Comparison of ENCODE assay signal across 21 mouse cellular contexts in genomic region chr10:69810785-69811184, GRCm38 (mm10).
DNase-seq lines count a peak whose midpoint lies in the region; ATAC-seq and TF ChIP-seq lines count a peak whose summit lies in the region.
"Had no signal": no experiment of that assay in that cellular context is flagged by ENCODE, and none has a peak within 500 bp of the region (broad histone marks: within the 10 kb centered on the region; RNA-seq: fewer than 3 reads in every experiment).

No protein-coding gene starts in this region.

- WGBS in embryonic facial prominence, embryonic 15.5 days: 52% methylated on average over 8 of the region's 8 CpGs
- 78% methylated on average over 8 of the region's 8 CpGs for WGBS in limb, embryonic 14.5 days

- TF ChIP-seq POLR2A in limb, embryonic 14.5 days (IDR thresholded peaks at IDR 0.05; ENCODE audit: borderline replicate concordance, extremely low read depth, insufficient read depth, insufficient read length): no peak

- ATAC-seq in frontal cortex, adult (ENCODE audit: low TSS enrichment): 0 out of 2 replicates have a peak, but pooled peaks have one; percentile 2
- 0 out of 2 replicates have a peak, but pooled peaks have one; percentile 51 for ATAC-seq in embryonic facial prominence, embryonic 15.5 days (ENCODE audit: insufficient number of reproducible peaks, low FRiP score, low TSS enrichment, low read depth)
- ATAC-seq in limb, embryonic 14.5 days (ENCODE audit: low FRiP score, low read depth): peak; percentile 81
- ATAC-seq: forebrain, embryonic 14.5 days; forebrain, embryonic 16.5 days had no signal

- no peak overlapping the region for H3K4me3 ChIP-seq in embryonic facial prominence, embryonic 15.5 days (replicated peaks)
- no peak overlapping the region for H3K4me3 ChIP-seq in limb, embryonic 14.5 days (replicated peaks; ENCODE audit: low read length)
- H3K4me3 ChIP-seq: embryonic facial prominence, embryonic 13.5 days; erythroblast, embryonic 14.5 days; forebrain, embryonic 10.5 days; forebrain, embryonic 12.5 days had no signal

- no peaks in the 10 kb centered on the region for H3K36me3 ChIP-seq in embryonic facial prominence, embryonic 15.5 days
- H3K36me3 ChIP-seq in limb, embryonic 14.5 days (ENCODE audit: control insufficient read depth, insufficient read depth, low read length): no peaks in the 10 kb centered on the region
- H3K36me3 ChIP-seq: forebrain, embryonic 10.5 days had no signal

- no peaks in the 10 kb centered on the region for H3K4me1 ChIP-seq in embryonic facial prominence, embryonic 15.5 days
- no peaks in the 10 kb centered on the region for H3K4me1 ChIP-seq in limb, embryonic 14.5 days (ENCODE audit: control insufficient read depth, insufficient read depth, low read length)
- H3K4me1 ChIP-seq: embryonic facial prominence, embryonic 13.5 days; forebrain, embryonic 10.5 days had no signal

- H3K4me2 ChIP-seq in embryonic facial prominence, embryonic 15.5 days (replicated peaks): no peak overlapping the region
- H3K4me2 ChIP-seq in limb, embryonic 14.5 days (replicated peaks; ENCODE audit: low read depth, low read length, severe bottlenecking): no peak overlapping the region
- H3K4me2 ChIP-seq: embryonic facial prominence, embryonic 13.5 days; forebrain, embryonic 12.5 days had no signal

- no peak overlapping the region for H3K9ac ChIP-seq in embryonic facial prominence, embryonic 15.5 days
- no peak overlapping the region for H3K9ac ChIP-seq in limb, embryonic 14.5 days (ENCODE audit: low read depth, low read length, severe bottlenecking)
- H3K9ac ChIP-seq: embryonic facial prominence, embryonic 13.5 days; forebrain, embryonic 12.5 days had no signal

- H3K9me3 ChIP-seq in embryonic facial prominence, embryonic 15.5 days (replicated peaks): no peaks in the 10 kb centered on the region
- no peaks in the 10 kb centered on the region for H3K9me3 ChIP-seq in limb, embryonic 14.5 days (ENCODE audit: control insufficient read depth, low read length)
- H3K9me3 ChIP-seq: embryonic facial prominence, embryonic 13.5 days; forebrain, embryonic 10.5 days; forebrain, embryonic 12.5 days had no signal

- H3K27me3 ChIP-seq in embryonic facial prominence, embryonic 15.5 days: no peaks in the 10 kb centered on the region
- H3K27me3 ChIP-seq in limb, embryonic 14.5 days (ENCODE audit: control insufficient read depth, insufficient read depth, low read length): no peaks in the 10 kb centered on the region
- H3K27me3 ChIP-seq: embryonic facial prominence, embryonic 13.5 days; forebrain, embryonic 12.5 days had no signal

- no peak overlapping the region for H3K27ac ChIP-seq in embryonic facial prominence, embryonic 15.5 days (replicated peaks)
- H3K27ac ChIP-seq in limb, embryonic 14.5 days (replicated peaks; ENCODE audit: low read depth, low read length): no peak overlapping the region
- H3K27ac ChIP-seq: embryonic facial prominence, embryonic 13.5 days; forebrain, embryonic 10.5 days; forebrain, embryonic 12.5 days had no signal

- no peak for DNase-seq in frontal cortex, postnatal 14 days (ENCODE audit: low spot score in 2 of 2)
- DNase-seq in limb, embryonic 14.5 days (ENCODE audit: low spot score): peak; percentile 24
- peak; percentile 49 for DNase-seq in skeletal muscle tissue, adult 2 months (ENCODE audit: low read depth, low spot score)
- DNase-seq in gastrocnemius, postnatal 10 days: no peak
- no peak for DNase-seq in lung, postnatal 36 days
- DNase-seq: adrenal gland, adult 2 months; adrenal gland, postnatal 10 days; adrenal gland, postnatal 36 days; cerebellum, adult 11-12 months; cerebellum, adult 2 months; cerebellum, adult 9-10 months; cerebellum, postnatal 10 days; cerebellum, postnatal 25 days had no signal

Comparison
In these comparisons a context has a peak if more than half of its experiments do, and no peak if none do; other contexts are left out.
1. ATAC-seq: peak in every context shown above with its lines; median percentile 81 in limb, embryonic 14.5 days; 51 in embryonic facial prominence, embryonic 15.5 days; 2 in frontal cortex, adult.
2. DNase-seq: peak in limb, embryonic 14.5 days (single experiment) and skeletal muscle tissue, adult 2 months (single experiment); none in frontal cortex, postnatal 14 days (0 of 2), gastrocnemius, postnatal 10 days (single experiment) and lung, postnatal 36 days (single experiment).